Mouse (Mus musculus): ENCODE results near the gene Tex33.

Tex33 gene

DNA sequence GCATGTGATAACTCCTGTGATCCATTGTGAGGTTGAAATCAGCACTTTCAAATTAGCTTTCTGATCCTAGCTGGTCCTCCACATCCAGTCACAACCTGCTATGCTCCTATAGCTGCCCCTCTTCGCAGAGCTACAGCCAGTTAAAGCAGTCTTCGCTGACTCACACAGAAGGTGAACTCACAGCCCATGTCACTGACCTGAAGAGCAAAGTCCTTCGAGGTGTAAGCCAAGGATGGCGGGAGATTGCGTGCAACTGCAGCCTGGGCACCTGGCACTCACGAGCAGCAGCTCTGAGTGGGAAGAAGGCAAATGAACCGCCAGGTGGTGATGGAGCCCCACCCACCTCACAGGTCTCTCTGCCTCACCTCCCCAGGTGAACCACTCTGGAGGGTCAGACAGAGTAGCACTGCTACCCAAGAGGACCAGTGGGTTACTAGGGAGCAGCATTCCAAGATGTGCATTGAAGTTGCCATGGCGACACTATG, at the start of gene Tex33:
TSS of gene Tex33 (minus strand) at position 435 of the 485 bp plus-strand sequence.
- no peak for DNase-seq (ENCODE audit: low read depth, low spot score)

- no peak for DNase-seq (ENCODE audit: low read depth, low spot score)
Observed at GRCm38 (mm10) chr15:78443857-78444256, 48.1 kb upstream of the Tex33 start.

DNA sequence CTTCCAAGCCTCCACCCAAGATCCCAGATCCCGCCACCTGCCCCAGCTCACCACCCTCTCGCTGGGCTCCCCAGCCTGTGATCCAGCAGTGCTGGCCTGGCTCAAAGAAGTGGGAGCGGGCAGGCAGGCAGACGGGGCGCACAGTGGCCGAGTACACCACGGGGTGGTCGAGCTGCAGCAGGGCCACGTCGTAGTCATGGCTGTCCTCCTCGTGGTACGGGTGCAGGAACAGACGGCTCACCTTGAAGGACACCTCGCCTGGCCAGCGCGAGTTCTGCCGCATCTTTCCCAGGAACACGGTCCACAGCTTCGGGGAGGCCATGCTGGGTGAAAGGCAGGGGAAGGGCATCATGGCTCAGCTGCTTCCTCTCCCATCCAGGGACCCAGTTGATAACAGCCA, 46.5 kb upstream of the Tex33 start:
- no peak for DNase-seq (ENCODE audit: low read depth, low spot score)

GRCm38 (mm10) chr15:78438973-78439372, 43.3 kb upstream of the Tex33 start:
- DNase-seq (ENCODE audit: low read depth, low spot score), result no peak

- DNase-seq (ENCODE audit: low read depth, low spot score), result no peak
Observed at GRCm38 (mm10) chr15:78438505-78438904, 42.8 kb upstream of the Tex33 start.

DNA sequence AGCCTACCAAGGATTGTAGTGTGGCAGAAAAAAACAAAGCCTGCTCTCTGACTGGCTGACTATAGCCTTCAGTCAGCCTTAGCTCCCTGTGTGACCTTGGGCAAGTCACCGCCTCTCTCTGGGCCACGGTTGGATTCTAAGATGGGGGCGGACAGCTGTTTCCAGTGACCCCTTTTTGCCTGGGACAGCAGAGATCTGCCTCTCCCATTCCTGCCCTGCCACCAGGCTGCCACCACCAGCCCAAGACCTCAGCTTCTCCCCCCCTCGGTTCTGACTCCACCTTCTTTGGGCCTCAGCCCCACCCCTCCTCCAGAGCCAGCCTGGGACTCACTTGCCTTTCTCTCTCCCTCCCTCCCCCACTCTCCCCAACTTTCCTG, 42.3 kb upstream of the Tex33 start:
- no peak for DNase-seq (ENCODE audit: low read depth, low spot score)

- DNase-seq (ENCODE audit: low read depth, low spot score), result no peak
Observed at GRCm38 (mm10) chr15:78437237-78438017, 41.7 kb upstream of the Tex33 start.

DNA sequence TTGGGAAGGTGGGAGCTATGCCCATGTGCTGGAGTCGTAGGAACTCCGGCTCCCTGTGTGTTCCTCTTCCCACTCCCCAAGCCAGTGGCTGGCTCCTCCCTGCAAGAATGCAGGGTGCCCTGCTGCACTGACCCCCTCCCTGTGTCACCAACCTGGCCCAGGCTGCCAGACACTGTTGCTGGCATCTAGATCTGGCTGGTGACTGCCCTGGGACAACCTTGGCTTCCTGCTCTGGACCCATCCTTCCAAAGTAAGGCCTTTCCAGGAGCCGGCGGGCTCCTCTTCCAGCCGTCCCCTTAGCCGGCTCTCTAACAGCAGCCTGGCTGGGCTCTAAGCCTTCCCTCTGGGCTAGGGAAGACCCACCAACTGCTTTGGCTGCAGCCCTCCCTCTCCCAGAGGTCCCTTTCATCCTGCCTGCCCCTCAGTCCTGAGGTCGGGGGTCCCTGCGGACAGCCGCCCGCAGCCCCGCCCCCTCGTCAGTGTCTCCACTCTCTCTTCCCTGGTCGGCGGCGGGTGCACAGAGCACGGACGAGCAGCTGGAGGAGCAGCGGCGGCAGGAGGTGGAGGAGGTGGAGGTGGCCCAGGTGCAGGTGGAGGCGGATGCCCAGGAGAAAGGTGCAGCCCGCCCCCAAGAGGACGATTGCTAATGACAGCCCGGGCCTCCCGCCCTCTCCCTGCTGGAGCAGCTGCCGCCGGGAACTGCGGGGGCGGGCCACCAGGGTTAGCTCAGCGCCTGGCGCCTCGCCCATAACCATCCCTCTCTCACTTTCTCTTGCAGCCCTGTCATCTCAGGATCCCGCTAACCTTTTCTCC, 40.9 kb upstream of the Tex33 start:
- peak; percentile 53 for DNase-seq (ENCODE audit: low read depth, low spot score)

DNA sequence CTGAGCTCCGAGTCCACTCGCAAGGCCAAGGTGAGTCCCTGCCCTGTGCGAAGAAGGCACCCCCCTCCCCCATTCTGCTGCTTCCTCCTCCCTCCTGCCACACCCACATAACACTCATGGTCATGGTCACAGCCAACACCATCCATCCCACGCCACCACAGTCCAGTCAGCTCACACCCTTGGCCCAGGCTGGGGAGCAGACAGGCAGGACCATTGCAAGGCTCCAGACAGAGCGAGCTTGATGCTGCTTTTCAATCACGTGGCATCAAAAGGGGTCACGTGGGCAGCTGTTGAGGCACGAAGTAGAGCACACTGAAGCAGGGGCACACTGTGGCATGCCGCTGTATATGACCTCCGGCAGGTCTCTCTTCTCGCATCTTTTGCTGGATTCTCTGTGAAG, 40.0 kb upstream of the Tex33 start:
- DNase-seq (ENCODE audit: low read depth, low spot score), result no peak

GRCm38 (mm10) chr15:78434896-78435520, 39.3 kb upstream of the Tex33 start:
- DNase-seq (ENCODE audit: low read depth, low spot score), result no peak

DNA sequence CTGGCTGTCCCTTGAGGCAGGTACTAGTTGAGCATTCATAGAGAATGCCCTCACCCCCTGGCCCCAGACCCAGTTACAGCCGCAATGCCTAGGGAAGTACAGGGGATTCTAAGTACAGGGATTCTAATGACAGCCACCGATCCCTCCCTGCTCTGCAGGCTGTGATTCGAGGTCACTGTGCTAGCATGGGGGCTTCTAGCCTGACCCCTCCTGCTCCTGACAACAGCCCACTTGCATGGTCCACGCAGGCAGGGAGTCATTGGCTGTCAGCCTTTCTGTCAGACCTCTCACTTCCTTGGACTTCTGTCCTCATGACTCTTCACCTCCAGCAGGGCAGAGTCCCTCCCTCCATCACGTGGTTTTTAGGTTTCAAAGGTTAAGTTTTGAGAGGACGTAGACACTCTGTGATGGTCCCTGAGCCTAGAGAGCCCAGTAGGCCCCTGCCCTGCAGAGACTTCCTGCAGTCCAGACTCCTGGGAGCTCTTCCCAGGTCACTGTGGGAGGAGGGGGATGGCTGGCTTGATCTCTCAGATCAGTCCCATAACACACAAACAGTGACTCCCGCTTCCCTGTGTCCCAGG, 35.9 kb upstream of the Tex33 start:
- DNase-seq (ENCODE audit: low read depth, low spot score), result no peak

- no peak for DNase-seq (ENCODE audit: low read depth, low spot score)
Observed at GRCm38 (mm10) chr15:78430874-78431273, 35.2 kb upstream of the Tex33 start.

DNA sequence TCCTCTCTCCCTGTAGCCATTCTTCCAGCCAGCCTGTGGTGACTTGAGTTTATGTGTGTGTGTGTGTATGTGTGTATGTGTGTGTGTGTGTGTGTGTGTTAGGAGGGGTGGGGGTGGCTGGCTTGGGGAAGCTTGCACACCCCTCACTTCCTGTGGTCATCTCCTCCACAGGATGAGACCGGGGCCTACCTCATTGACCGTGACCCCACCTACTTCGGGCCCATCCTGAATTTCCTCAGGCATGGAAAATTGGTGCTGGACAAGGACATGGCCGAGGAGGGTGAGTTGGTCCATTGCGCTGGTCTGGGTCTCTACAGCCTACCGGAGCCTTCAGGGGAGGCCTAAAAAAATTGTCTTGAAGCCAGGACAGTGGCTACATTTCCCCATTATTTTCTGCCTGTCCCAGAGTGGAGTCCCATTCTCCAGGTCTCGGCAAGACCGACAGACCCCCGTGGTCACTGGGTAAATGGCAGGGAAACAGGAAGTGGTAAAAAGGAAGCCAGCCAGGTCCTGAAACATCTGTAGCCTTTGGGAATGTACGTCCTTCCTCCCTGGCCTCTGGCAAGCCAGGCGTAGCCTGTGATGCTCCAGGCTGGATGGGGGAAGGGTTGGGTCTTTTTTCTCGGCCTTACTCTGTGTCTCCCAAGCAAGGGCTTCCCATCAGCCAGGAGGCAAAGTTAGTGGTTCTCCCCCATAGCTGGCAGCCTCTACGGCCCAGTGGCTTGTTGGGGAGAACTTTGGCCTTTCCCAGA, 34.3 kb upstream of the Tex33 start:
- no peak for DNase-seq (ENCODE audit: low read depth, low spot score)

DNA sequence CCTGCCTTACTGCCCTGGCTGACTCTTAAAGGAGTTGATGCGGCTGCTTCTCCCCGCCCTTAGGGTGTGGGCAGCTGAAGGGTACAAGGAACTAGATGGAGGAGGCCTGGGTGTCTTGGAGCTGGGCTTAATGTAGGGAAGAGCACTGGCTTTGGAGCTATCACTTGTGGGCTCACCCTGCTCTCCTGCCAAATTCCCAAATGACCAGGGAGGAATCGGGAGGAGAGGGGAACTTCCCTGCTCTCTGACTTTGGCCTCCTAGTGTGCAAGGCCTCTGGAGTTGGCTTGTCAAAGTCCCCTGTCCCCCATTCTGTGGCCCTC, 33.4 kb upstream of the Tex33 start:
- no peak for DNase-seq (ENCODE audit: low read depth, low spot score)

DNA sequence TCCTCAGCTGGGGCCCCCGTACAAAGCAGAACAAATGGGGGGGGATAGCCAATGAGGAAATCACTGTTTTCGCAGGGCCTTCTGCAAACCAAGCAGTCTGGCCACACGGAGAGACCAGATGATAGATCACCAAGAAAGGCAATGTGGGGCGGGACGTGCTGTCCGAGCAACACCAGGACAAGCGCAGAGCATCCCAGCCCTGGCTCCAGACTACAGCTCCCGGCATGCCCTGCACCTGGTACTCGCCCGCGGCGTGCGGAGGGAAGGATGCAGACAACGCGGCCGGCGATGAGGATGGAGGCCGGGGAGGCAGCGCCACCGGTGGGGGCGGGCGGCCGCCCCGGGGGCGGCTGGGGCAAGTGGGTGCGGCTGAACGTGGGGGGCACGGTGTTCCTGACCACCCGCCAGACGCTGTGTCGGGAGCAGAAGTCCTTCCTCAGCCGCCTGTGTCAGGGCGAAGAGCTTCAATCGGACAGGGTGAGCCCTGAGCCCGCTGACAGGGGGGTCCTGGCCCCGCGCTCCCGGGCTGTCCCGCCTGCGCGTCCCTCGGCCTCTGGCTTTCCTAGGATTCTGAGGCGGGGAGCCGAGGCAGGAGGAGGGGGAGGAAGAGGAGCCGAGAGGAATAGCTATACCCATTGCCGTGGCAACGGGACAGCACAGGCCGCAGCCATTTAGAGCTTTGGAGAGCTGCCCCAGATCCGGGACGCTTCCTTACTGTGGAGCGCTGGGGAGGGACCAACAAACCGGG, 32.9 kb upstream of the Tex33 start, which contains the start of gene Kctd17:
TSS of gene Kctd17 (plus strand) at position 174 of the 748 bp plus-strand sequence.
- DNase-seq (ENCODE audit: low read depth, low spot score), result peak; percentile 43

- DNase-seq (ENCODE audit: low read depth, low spot score), result no peak
Observed at GRCm38 (mm10) chr15:78425230-78425629, 29.5 kb upstream of the Tex33 start.

DNA sequence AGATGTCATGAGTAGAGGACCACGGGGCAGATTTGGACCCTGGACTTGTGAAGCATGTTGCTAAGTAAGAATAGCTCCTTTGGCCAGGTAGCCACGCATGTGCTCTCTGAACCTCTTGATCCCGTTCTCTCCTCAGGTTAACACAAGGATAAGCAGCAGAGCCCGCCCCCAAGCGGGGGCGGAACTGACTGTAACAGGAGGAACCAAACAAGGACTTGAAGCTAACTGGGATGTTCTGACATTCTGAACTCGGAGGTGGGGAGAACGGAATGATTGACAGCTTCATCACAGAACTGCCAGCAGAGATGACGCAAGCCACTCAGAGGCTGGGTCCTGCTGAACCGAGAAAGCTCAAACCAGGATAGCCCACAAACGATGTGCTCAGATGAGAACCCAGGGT, 28.8 kb upstream of the Tex33 start:
- DNase-seq (ENCODE audit: low read depth, low spot score), result no peak

- peak; percentile 85 for DNase-seq (ENCODE audit: low read depth, low spot score)
Observed at GRCm38 (mm10) chr15:78422046-78422956, 26.6 kb upstream of the Tex33 start.

- no peak for DNase-seq (ENCODE audit: low read depth, low spot score)
Observed at GRCm38 (mm10) chr15:78420395-78420794, 24.7 kb upstream of the Tex33 start.
